In the genomic region with DNA sequence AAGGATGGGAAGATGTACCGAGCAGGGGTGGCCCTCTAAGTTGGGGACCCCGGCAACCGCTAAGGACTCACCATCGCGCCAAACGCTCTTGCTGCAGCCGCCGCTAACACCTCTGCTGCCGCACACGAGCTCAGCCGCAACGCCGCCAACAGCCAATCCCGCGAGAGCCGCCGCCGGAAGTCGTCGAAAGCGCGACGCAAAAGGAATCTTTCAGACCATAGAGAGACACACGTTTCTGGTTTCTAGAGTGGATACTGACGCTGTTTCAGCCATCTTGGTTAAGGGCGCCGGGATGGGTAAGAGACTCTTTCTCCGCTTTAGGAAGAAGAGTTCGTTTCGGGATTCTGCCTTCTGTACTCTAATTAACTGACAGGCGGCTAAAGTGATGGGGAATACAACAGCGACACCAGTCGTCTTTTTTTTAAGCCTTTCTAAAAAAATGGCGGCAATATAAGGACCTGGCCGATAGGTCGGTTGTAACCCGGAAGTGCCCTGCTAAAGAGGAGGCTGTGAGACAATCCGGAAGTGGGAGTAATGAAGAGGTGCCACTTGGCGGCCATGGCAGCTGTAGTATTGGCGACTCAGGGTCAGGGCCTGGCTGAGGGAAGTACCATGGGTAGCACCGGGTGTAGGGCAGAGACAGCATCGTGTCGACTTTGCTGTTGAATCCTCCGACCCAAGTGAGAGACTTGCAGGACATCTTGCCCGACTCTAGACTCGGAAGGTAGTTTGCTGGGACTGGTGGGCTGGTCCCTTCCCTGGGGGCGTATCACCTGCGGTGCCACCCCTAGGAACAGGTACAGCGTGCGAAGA, we compare ENCODE assay signal across 8 mouse cellular contexts. TPM values are rescaled to one million over a fixed set of nuclear protein-coding genes. Genes with fewer than 3 reads are reported as not detected.
DNase-seq lines count a peak whose midpoint lies in the region; ATAC-seq and TF ChIP-seq lines count a peak whose summit lies in the region.

Gene Slc39a9, plus strand, starts transcription at position 191 of the 813 bp plus-strand sequence.
Gene Erh, minus strand, starts transcription at position 649 of the 813 bp plus-strand sequence.

- peak within 1 kb of the TSS; percentile 65 for H3K27ac ChIP-seq in CH12.LX (ENCODE audit: insufficient read depth, low read depth)
- H3K27ac ChIP-seq in forebrain, embryonic 11.5 days (ENCODE audit: low read depth, low read length): peak within 1 kb of the TSS; percentile 73
- H3K27ac ChIP-seq in heart, embryonic 16.5 days (ENCODE audit: low read length): peak within 1 kb of the TSS; percentile 90
- H3K27ac ChIP-seq in liver, embryonic 15.5 days (replicated peaks): peak within 1 kb of the TSS; percentile 76
- peak within 1 kb of the TSS; percentile 81 for H3K27ac ChIP-seq in neural tube, embryonic 12.5 days

- TF ChIP-seq POLR2A in CH12.LX (IDR thresholded peaks at IDR 0.05; ENCODE audit: low read depth, low read length): peak; percentile 87

- peak within 1 kb of the TSS; percentile 86 for H3K9ac ChIP-seq in CH12.LX (ENCODE audit: insufficient read depth, low read depth)
- H3K9ac ChIP-seq in forebrain, embryonic 11.5 days (ENCODE audit: low read length): peak within 1 kb of the TSS; percentile 93
- peak within 1 kb of the TSS; percentile 97 for H3K9ac ChIP-seq in heart, embryonic 16.5 days (ENCODE audit: low read length)
- H3K9ac ChIP-seq in liver, embryonic 15.5 days: peak within 1 kb of the TSS; percentile 86
- H3K9ac ChIP-seq in neural tube, embryonic 12.5 days: peak within 1 kb of the TSS; percentile 94

- ATAC-seq in forebrain, embryonic 11.5 days (replicated peaks; ENCODE audit: low FRiP score): peak; percentile 98
- ATAC-seq in heart, embryonic 16.5 days (replicated peaks; ENCODE audit: extremely low read depth, insufficient read depth, low FRiP score): peak; percentile 95
- ATAC-seq in liver, embryonic 15.5 days (ENCODE audit: insufficient read depth): peak; percentile 96
- ATAC-seq in neural tube, embryonic 12.5 days (ENCODE audit: low FRiP score, low read depth): peak; percentile 98

- no peak for TF ChIP-seq EP300 in CH12.LX (IDR thresholded peaks at IDR 0.05; ENCODE audit: low read length)

- H3K36me3 ChIP-seq in CH12.LX (replicated peaks in 1 of 2; ENCODE audit: control insufficient read depth in 1 of 2, insufficient read depth in 1 of 2, low read length in 1 of 2): peaks cover 25 to 49% of the 10 kb centered on the region in 2 experiments
- H3K36me3 ChIP-seq in forebrain, embryonic 11.5 days (ENCODE audit: control insufficient read depth, insufficient read depth, low read length): peaks cover 16% of the 10 kb centered on the region
- H3K36me3 ChIP-seq in heart, embryonic 16.5 days (ENCODE audit: control insufficient read depth, insufficient read depth): peaks cover 24% of the 10 kb centered on the region
- peaks cover 46% of the 10 kb centered on the region for H3K36me3 ChIP-seq in liver, embryonic 15.5 days (replicated peaks)
- peaks cover 22% of the 10 kb centered on the region for H3K36me3 ChIP-seq in neural tube, embryonic 12.5 days

- H3K4me2 ChIP-seq in CH12.LX (ENCODE audit: insufficient read depth, low read depth, poor library complexity, severe bottlenecking): peak within 1 kb of the TSS; percentile 80
- peak within 1 kb of the TSS; percentile 89 for H3K4me2 ChIP-seq in forebrain, embryonic 11.5 days (ENCODE audit: low read depth, low read length, severe bottlenecking)
- peak within 1 kb of the TSS; percentile 94 for H3K4me2 ChIP-seq in heart, embryonic 16.5 days (ENCODE audit: low read depth, low read length)
- peak within 1 kb of the TSS; percentile 84 for H3K4me2 ChIP-seq in liver, embryonic 15.5 days
- peak within 1 kb of the TSS; percentile 87 for H3K4me2 ChIP-seq in neural tube, embryonic 12.5 days (replicated peaks)

- no peaks in the 10 kb centered on the region for H3K9me3 ChIP-seq in CH12.LX (replicated peaks; ENCODE audit: low read length)
- no peaks in the 10 kb centered on the region for H3K9me3 ChIP-seq in forebrain, embryonic 11.5 days (ENCODE audit: control insufficient read depth, low read length)
- H3K9me3 ChIP-seq in heart, embryonic 16.5 days (replicated peaks; ENCODE audit: control insufficient read depth, low read length): no peaks in the 10 kb centered on the region
- H3K9me3 ChIP-seq in liver, embryonic 15.5 days (replicated peaks): no peaks in the 10 kb centered on the region
- no peaks in the 10 kb centered on the region for H3K9me3 ChIP-seq in neural tube, embryonic 12.5 days

- peaks cover 72% of the 10 kb centered on the region for H3K79me2 ChIP-seq in CH12.LX (replicated peaks; ENCODE audit: control insufficient read depth, extremely low read depth, insufficient read depth, poor library complexity, severe bottlenecking)

- in situ Hi-C loops in CH12.LX (cut with MboI; ENCODE audit: low pct_ligation_motif_present, low pct_unique_long_range_greater_than_20kb, low sequenced_read_pairs): no loop called here

- DNase-seq in CH12.LX (ENCODE audit: extremely low read depth): peak; percentile 95
- peak; percentile 89 for DNase-seq in c-Kit-positive CD71-positive TER-119-negative erythroid progenitor cells, embryonic 14.5 days (ENCODE audit: low read depth)
- peak; percentile 94 for DNase-seq in forebrain, embryonic 11.5 days (ENCODE audit: low spot score)
- DNase-seq in kidney, postnatal 36 days: peak; percentile 95 to 96
- peak; percentile 97 for DNase-seq in telencephalon, adult 2 months (ENCODE audit: low read depth, low spot score)

- peak within 1 kb of the TSS; percentile 83 to 96 (median 89) for H3K4me3 ChIP-seq in CH12.LX (replicated peaks in 1 of 3; ENCODE audit: low read depth in 2 of 3, low read length in 2 of 3, poor library complexity in 1 of 3)
- peak within 1 kb of the TSS; percentile 79 for H3K4me3 ChIP-seq in forebrain, embryonic 11.5 days (ENCODE audit: low read depth, low read length)
- peak within 1 kb of the TSS; percentile 83 for H3K4me3 ChIP-seq in heart, embryonic 16.5 days (ENCODE audit: low read length)
- H3K4me3 ChIP-seq in liver, embryonic 15.5 days (replicated peaks): peak within 1 kb of the TSS; percentile 81
- peak within 1 kb of the TSS; percentile 85 for H3K4me3 ChIP-seq in neural tube, embryonic 12.5 days

- dilution Hi-C loops in CH12.LX (cut with MboI; ENCODE audit: extremely low pct_ligation_motif_present, extremely low pct_unique_long_range_greater_than_20kb, low sequenced_read_pairs): no loop called here

- WGBS in forebrain, embryonic 11.5 days: under 1% methylated on average over 49 of the region's 50 CpGs
- under 1% methylated on average over 50 of the region's 50 CpGs for WGBS in heart, embryonic 16.5 days
- WGBS in liver, embryonic 15.5 days (ENCODE audit: insufficient replicate concordance): under 1% methylated on average over 50 of the region's 50 CpGs
- WGBS in neural tube, embryonic 12.5 days: under 1% methylated on average over 50 of the region's 50 CpGs

- TF ChIP-seq CTCF in CH12.LX (conservative IDR thresholded peaks at IDR 0.05 in 1 of 2, IDR thresholded peaks at IDR 0.05 in 1 of 2; ENCODE audit: low read depth in 2 of 2, low read length in 2 of 2): peak in 1 of 2 experiments; percentile 17; a peak in 1 of 4 replicates

- H3K4me1 ChIP-seq in CH12.LX (ENCODE audit: control insufficient read depth in 1 of 2, insufficient read depth in 2 of 2): peaks cover 6 to 62% of the 10 kb centered on the region in 2 experiments; a peak in 3 of 4 replicates
- no peaks in the 10 kb centered on the region; the same call in 1 of the 2 replicates for H3K4me1 ChIP-seq in forebrain, embryonic 11.5 days (replicated peaks; ENCODE audit: control insufficient read depth, insufficient read depth, low read length)
- peaks cover 27% of the 10 kb centered on the region for H3K4me1 ChIP-seq in heart, embryonic 16.5 days (ENCODE audit: control insufficient read depth, insufficient read depth, low read length)
- H3K4me1 ChIP-seq in liver, embryonic 15.5 days (replicated peaks): peaks cover 39% of the 10 kb centered on the region
- peaks cover 28% of the 10 kb centered on the region for H3K4me1 ChIP-seq in neural tube, embryonic 12.5 days

- H3K27me3 ChIP-seq in CH12.LX (replicated peaks): no peaks in the 10 kb centered on the region
- no peaks in the 10 kb centered on the region for H3K27me3 ChIP-seq in forebrain, embryonic 11.5 days (ENCODE audit: control insufficient read depth, insufficient read depth, low read length)
- H3K27me3 ChIP-seq in heart, embryonic 16.5 days (ENCODE audit: control insufficient read depth, insufficient read depth, low read length): no peaks in the 10 kb centered on the region
- no peaks in the 10 kb centered on the region for H3K27me3 ChIP-seq in liver, embryonic 15.5 days
- H3K27me3 ChIP-seq in neural tube, embryonic 12.5 days (replicated peaks): no peaks in the 10 kb centered on the region

- no peak for TF ChIP-seq RAD21 in CH12.LX (IDR thresholded peaks at IDR 0.05; ENCODE audit: low read depth, low read length)

TF ChIP-seq in CH12.LX, 34 proteins besides CTCF, POLR2A, EP300 and RAD21 (continues in another document):
- TF ChIP-seq KAT2A (IDR thresholded peaks at IDR 0.05; ENCODE audit: insufficient replicate concordance, low read length) (peak; percentile 96), MEF2A (IDR thresholded peaks at IDR 0.05; ENCODE audit: borderline replicate concordance, low read depth, low read length) (0 out of 2 replicates have a peak, but pooled peaks have one; percentile 8), ZC3H11A (IDR thresholded peaks at IDR 0.05; ENCODE audit: low read depth, low read length) (no peak), GABPA (IDR thresholded peaks at IDR 0.05; ENCODE audit: insufficient replicate concordance, low read depth, low read length) (peak; percentile 52; the same call in 1 of the 2 replicates), HCFC1 (IDR thresholded peaks at IDR 0.05; ENCODE audit: low read depth, low read length) (peak; percentile 97), MXI1 (IDR thresholded peaks at IDR 0.05; ENCODE audit: low read depth, low read length) (peak; percentile 97)

RNA-seq across cellular contexts. Expression of gene Slc39a9, which starts in this region (rescaled TPM):
- total RNA-seq in CH12.LX (2012; rRNA removed) (8.0 and 8.7 TPM in 2 replicates), CH12.LX (2014; rRNA removed) (7.8 and 9.1 TPM in 2 replicates)
- polyA plus RNA-seq in CH12.LX (2012; ENCODE audit: insufficient read length, low read depth): 17.1 and 22.5 TPM in 2 replicates
- polyA plus RNA-seq in forebrain, embryonic 11.5 days (2014; fragmentation: Nextera tagmentation; extraction: Ambion mirVana): 29.9 and 33.1 TPM in 2 replicates
- 17.5 and 17.6 TPM in 2 replicates for polyA plus RNA-seq in heart, embryonic 16.5 days (2015; fragmentation: Nextera tagmentation; extraction: Ambion mirVana)
- 10.8 and 12.1 TPM in 2 replicates for polyA plus RNA-seq in liver, embryonic 15.5 days (2015; fragmentation: Nextera tagmentation; extraction: Ambion mirVana)
- 28.1 and 28.3 TPM in 2 replicates for polyA plus RNA-seq in neural tube, embryonic 12.5 days (2016; fragmentation: Nextera tagmentation; extraction: Ambion mirVana)

RNA-seq across cellular contexts. Expression of gene Erh, which starts in this region (rescaled TPM):
- total RNA-seq in CH12.LX (2012; rRNA removed): 227 and 298 TPM in 2 replicates
- 306 and 315 TPM in 2 replicates for total RNA-seq in CH12.LX (2014; rRNA removed)
- 229 and 306 TPM in 2 replicates for polyA plus RNA-seq in CH12.LX (2012; ENCODE audit: insufficient read length, low read depth)
- 400 and 407 TPM in 2 replicates for polyA plus RNA-seq in forebrain, embryonic 11.5 days (2014; fragmentation: Nextera tagmentation; extraction: Ambion mirVana)
- polyA plus RNA-seq in heart, embryonic 16.5 days (2015; fragmentation: Nextera tagmentation; extraction: Ambion mirVana): 157 and 171 TPM in 2 replicates
- 103 and 115 TPM in 2 replicates for polyA plus RNA-seq in liver, embryonic 15.5 days (2015; fragmentation: Nextera tagmentation; extraction: Ambion mirVana)
- polyA plus RNA-seq in neural tube, embryonic 12.5 days (2016; fragmentation: Nextera tagmentation; extraction: Ambion mirVana): 295 and 298 TPM in 2 replicates

Comparison
In these comparisons a context has a peak if more than half of its experiments do, and no peak if none do; other contexts are left out.
1. Peak in every context shown above with its lines: DNase-seq, ATAC-seq, H3K4me3 ChIP-seq and H3K27ac ChIP-seq.